Mouse (Mus musculus) cerebellum, adult 11-12 months (tissue): Measurements from ENCODE around the gene Adcy3.
"Not testable (repeated sequence)": the region's sequence is repeated elsewhere in the genome, so short reads cannot be mapped to it uniquely, and the experiment has no call there.

Experiments used
- DNase-seq: peaks from one replicate; pipeline ENCODE4 v3.0.0; 2022

The Adcy3 gene

DNA sequence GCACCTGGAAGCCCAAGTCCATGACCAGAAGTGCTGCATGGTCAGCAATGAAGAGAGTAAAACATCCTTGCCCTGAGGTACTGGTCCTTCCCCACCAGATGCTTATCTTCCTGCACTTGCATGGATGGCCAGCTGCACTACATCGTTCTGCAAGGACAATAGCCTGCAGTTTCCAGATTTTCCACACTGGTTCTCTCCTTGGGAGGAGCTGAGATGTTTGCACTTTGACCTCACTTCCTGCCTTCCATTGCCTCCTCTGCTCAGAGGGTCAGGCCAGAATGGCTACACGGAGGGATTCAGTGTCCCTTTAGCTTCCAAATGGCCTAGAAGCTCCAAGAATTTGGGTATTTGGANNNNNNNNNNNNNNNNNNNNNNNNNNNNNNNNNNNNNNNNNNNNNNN, 51.7 kb downstream of the Adcy3 start:
- DNase-seq, result no peak

DNA sequence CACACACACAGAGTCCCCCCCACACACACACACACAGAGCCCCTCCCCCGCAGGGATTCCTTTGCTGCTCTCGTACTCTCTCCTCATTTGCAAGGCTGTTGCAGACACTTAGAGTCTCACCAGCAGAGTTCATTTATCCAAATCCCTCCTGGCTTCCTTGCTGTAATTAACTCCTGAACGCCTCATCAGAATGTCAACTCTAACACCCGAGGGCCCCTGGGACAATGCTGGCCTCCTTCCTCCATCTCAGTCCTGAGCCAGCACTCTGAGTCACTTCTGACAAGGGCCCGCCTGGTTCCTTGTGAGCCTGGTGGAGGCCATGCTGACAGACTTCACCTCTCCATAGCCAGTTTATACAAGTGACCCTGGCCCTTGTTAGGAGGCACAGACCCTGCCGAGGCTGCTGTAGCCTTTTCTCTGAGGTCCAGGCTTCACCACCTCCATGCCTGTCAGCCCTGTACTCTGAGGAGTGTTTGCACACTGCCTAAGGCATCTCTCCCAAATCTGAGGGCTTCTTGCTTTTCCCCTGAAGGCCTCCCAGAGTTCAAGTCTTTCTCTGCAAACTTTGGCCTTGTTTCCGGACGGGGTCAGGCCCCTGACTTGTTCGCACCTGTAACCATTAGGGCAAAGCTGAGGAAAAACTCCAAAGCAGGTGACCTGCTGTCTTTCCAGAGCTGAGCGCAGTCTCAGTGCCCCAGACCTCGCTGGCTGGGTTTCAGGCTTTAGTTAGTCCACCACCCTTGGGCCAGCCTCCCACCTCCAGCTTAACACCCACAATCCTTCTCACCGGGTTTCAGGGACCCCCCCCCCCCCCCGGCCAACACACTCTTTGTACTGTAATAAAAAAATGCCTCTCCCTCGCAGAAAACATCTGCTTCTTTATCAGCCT, 55.5 kb downstream of the Adcy3 start:
- DNase-seq, result peak; percentile 60

DNA sequence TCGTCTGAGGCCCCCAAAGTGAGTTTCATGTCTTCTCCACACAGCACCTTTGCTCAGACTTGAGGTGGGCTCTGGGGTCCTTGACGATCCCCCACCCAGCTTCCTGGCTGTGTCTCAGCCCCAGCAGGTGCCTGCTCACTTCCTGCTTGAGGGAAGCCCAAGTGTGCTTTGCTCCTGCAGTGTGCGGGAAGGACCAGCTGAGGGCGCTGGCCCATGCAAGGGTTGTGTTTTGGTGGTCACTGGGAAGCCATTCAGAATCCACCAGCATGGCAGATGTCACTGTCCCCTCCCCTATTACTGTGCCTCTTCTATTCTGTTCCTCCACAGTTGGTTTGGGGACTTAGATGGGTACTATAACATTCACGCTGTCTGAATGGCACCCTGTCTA, 56.2 kb downstream of the Adcy3 start:
- DNase-seq, result no peak

DNA sequence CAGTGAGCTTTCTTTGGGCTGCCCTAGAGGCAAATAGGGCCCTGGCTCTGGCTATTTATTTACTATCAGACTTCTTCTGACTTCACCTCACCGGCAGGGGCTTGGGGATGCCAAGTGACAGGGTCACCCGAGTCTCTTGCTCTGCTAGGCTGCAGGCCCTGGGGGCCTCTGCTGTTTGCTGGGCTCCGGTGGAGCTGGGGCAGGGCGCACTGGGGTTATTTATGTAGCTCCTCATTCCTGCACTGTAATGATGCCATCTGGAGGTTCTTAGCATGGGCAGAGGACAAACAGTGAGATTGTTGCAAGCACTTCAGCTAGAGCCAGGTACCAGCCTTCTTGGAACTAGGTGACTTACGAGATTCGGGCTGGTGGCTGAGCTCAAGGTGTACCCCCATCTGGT, 59.6 kb downstream of the Adcy3 start:
- peak; percentile 66 for DNase-seq

DNA sequence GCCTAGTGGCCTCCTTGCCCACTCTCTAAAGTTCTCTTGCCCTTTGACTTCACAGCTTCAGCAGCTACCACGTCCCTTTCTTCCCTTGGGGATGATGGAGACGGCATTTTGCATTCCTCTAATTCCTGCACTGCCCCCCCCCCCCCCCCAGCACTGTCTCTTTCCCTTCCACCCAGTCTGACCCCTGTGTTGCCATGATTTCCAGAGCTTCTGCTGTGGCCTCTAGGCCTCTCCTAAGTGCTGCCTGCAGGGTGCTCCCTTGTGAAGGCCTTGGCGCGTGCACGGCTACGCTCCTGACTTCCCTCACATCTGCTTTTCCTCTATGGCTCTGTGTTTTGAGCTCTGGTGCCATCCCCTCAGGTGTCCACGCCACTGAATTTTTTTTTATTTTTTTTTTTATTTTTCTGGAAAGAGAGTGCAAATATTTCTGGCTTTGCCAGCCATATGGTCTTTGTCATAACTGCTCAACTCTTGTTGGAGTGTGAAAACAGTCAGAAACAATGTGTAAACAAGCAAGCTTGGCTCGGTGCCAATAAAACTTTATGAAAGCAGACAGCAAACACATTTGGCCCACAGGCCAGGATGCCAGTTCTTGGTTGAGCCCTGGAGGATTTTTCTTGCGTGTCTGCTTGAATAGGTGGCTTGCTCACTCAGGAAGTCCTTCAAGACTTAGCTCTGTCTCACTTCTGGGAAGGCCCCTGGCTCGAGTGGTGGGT, 60.3 kb downstream of the Adcy3 start:
- no peak for DNase-seq

DNA sequence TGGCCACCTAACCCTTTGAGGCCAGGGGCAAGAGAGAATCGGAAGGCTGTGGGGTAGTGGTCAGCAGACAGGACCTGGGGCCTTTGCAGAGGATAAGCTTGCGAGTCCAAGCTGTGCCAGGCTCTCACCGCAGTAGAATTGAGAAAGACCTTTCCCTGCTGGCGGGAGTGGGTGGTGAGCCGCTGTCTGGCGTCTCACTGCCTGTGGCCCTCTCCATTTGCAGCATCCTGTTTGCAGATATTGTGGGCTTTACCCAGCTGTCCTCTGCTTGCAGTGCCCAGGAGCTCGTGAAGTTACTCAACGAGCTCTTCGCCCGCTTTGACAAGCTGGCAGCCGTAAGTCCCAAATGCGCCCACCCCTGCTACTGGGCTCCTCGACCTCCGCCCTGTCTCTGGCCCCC, 61.7 kb downstream of the Adcy3 start:
- DNase-seq, result no peak

DNA sequence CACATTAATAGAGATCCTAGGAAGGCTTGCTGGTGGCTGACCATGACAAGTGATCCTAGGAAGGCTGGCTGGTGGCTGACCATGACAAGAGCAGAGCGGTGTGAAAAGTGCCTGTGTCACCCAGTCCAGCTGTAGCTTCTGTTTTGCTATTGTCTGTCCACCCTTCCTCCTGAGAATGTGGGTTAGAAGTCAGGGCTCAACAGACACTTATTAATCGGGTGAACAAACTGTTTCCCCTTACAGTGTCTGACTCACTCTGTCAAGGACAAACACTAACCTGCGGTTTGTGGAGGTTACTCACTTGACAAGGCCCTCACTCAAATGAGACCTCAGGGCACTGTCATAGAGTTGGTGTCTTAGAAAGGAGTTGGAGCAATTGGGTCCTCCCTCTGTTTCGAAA, 65.8 kb downstream of the Adcy3 start:
- no peak for DNase-seq

DNA sequence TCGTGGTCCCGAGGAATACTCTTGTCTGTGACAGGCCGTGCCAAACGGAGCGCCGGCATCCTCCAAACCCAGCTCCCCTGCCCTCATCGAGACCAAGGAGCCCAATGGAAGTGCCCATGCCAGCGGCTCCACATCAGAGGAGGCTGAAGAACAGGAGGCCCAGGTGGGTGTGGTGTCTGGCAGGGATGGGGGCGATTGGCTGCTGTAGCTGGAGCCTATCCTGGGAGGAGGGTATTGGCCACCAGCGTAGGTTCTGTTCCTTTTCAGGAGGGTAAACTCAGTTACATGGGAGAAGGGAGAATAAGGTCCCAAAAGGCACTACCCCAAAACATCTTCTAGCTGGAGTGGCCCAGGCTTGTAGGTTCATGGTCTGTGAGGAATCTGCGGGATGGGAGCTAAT, 66.4 kb downstream of the Adcy3 start:
- peak; percentile 2 for DNase-seq

DNA sequence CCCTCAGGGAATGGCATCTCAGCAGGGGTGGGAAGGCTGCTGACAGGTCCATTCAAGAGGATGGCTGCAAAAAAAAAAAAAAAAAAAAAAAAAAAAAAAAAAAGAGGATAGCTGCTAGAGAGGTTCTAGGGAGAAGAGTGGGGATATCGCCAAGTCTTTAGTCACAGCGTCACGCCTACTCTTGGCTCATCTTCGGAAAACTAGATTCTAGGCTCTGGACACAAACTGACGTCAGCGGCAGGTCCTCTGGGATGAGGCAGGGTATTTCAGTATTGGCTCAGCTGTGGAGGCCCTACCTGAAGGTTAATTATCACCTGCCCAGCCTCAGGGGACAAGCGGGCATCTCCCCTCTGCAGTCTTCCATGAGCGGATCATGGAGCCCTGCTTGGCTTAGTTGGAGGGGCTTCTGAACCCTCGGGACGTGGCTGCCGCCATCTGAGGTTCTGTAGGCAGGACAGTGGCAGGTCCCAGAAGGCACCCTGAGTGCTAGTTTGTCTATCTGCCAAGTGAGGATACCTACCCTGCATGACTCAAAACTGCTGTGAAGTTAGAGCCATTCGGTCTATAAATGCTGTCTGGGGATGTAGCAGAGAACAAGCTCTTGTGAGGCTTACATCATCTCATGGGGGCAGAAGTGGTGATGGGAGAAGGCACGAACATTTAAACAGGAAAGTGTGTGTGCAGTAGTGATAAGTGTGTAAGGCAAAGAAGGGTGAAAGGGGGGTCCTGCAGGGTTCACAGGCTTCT, 68.7 kb downstream of the Adcy3 start:
- DNase-seq, result no peak

DNA sequence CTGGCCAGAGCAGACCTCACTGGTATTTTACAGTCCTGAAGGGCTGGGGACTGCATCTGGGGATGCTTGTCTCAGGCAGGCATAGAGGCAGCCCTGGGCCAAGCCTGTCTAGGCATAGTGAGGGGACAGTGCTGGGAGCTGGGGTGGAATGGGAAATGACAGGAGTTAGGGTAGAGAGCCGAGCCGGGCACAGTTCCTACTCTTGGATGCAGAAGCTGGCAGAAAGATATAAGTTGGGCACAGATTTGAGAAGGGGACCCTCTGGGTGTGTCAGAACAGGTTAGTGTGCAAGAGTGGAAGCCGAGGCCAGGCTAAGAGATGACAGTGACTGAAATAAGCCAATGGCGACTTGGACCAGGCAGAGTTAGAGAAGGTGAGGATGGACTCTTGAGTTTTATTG, 69.3 kb downstream of the Adcy3 start:
- no peak for DNase-seq

DNA sequence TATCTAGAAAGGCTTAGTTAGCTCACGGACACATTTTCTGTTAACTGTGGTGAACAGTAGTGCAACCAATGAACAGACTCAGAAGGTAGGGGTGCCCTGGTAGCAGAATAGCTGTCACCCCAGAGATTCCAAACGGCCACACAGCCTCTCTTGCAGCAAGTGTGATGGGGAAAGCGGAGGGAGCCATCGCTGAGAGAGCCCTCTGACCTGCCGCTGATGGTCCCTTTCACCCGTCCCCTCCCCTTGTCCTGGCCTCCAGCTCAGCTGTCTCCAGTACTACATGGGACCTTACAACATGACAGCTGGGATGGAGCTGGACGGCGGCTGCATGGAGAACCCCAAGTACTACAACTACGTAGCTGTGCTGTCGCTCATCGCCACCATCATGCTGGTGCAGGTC, 73.2 kb downstream of the Adcy3 start:
- no peak for DNase-seq

DNA sequence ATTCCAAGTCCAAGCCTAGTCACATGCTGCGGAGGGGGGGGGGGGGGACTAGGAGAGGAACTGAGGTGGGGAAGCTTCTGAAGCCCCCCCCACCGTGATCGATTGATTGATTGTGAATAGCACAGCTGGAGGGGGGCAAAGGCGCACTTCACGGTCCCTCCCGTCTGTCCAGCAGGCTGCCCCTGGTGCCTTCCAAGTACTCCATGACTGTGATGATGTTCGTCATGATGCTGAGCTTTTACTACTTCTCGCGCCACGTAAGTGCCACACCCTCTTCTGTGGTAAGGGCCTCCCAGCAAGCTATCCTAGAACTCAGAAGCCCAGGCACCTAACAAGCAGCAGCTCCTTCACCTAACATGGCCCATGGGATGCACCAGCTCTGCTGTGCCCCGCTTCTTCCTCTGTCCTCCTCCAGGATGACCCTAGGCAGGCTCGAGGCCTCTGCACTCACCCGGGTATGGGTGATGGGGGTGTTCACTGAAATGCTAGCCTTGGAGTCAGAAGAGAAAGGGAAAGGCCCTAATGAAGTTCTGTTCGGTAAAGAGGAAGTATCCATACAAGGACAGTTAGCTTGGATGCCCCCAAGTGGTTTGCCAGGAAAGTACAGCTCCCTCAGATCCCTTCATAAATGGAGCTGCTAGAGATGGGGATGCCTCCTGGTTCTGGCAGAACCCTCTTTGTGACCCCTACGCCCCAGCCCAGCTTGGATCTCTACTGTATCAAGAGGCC, 75.7 kb downstream of the Adcy3 start:
- DNase-seq, result peak; percentile 47

DNA sequence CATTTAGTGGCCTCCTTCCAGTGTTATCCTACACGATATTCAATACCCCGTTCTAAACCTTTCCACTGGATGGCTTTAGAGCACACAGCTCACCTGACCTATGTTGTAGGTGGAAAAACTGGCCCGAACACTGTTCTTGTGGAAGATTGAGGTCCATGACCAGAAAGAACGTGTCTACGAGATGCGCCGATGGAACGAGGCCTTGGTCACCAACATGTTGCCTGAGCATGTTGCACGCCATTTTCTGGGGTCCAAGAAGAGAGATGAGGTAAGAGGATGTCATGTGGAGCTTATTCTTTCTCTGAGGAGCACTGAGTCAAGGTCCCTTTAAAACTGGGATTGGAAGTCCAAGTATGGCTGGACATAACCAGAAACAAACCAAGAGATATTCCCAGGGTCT, 76.3 kb downstream of the Adcy3 start:
- no peak for DNase-seq

DNA sequence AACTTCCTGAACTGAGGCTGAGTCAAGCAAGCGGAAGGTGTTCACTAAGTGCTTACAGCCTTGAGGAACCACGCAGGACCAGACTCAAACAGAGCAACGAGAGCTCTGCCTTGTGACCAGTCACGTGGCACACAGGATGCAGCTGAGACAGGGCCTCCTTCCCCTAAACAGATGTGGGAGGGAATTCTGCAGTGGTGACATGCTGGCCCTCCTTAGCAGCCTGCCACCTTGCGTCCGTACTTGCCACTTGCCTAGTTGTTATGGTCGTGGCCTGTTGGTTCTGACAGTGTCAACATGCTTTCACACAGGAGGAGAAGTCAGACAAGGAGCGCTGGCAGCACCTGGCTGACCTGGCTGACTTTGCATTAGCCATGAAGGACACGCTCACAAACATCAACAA, 78.3 kb downstream of the Adcy3 start:
- no peak for DNase-seq

DNA sequence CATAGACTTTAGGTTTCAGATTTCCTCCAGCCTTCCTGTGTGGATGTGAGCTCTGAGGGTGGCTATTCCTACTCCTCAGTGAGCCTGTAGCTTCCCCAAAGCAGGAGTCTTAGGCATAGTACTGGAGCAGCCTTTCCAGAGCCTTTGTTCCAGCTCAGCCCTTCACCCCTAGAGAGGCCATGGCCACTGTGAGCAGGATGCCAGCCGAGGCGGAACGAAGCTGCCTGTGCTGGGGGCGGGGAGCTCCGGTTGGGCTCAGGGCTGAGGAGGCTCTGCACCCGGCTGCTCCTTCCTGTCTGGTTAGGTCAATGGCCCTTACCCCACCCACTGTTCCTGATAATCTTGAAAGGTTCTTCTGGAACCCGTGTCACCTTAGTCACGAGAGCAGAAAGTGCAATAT, 80.0 kb downstream of the Adcy3 start:
- DNase-seq, result peak; percentile 7

DNA sequence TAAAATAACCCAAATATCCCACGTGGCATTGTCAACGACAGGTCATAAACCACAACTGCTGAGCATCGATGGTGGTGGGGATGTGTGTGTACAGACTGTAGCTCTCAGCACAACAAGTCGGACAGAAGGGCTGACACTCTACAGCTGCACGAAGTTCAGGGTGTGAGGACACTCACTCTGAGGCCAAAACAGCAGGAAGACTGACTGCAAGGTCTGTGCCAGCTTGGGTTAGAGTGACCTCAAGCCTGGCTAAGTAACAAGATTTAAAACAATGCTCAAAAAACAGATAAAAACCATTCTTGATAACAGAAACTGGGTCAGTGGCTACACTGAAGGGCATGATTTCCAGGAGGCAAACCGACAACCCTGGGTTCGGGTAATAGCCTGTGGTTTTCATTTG, 97.3 kb downstream of the Adcy3 start:
- no peak for DNase-seq

DNA sequence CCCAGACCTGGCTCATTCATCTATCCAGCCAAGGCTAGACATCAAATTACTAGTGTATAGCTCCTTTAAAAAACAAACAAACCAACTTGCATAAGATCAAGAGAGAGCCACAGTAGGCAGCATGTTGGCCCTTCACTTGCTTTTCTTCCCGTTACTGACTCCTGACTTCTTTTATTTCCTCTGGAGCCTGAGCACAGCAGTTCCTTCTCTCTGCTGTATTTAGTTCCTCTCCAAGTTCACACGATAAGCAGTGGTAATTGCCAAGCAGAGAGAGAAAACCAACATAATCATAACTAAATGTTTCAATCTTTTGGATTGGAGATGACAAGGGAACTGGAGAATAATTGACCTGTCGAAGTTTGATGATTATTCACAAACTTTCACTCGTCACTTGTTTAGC, 99.9 kb downstream of the Adcy3 start:
- DNase-seq, result no peak

DNA sequence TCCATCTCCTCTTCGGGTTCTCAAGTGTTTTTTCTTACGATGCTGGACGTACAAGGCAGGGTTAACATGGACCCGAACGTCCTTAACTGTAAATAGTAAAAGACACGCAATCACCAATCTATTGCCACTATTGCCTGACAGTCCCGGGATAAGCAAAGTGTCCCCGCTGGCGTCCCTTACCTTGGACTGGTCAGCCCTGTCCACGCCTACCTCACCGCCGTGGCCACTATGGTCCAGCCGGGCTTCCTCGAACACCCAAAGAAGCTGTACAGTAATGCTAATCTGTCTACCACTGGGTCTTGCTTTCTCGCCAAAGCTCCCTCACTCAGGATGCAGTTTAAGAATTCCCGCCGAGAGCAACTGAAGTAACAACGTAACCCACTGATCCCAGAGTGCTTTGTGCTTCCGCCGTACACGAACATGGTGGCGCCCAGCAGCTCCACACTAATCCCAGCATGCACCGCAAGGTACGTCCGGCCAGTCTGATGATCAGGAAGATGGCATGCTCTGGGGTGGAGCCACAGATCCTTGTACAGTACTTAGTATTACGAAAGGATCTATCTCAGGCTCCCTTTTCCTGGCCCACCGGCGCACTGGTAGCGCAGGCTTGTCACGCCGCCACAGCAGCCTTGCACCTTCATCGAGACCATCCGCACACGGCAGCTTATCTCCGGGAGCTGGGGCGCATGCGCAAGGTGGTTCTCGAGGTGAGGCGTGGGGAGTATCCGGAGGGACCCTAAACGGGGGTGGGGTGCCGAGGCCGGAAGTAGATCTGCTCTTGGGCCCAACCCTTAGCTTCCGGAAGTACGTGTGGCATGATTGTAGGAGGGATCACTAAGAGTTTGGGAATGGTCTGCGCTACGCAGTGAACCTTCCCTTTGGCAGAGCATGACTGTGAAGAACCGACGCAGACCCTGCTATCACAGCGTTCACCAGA, 100.9 kb downstream of the Adcy3 start, which contains the start of the genes Ptrhd1 and Cenpo:
Gene Ptrhd1 (plus strand): TSS at position 456 of the 937 bp plus-strand sequence.
Gene Cenpo (minus strand): TSS at position 723 of the 937 bp plus-strand sequence.
- DNase-seq, result peak; percentile 97

DNA sequence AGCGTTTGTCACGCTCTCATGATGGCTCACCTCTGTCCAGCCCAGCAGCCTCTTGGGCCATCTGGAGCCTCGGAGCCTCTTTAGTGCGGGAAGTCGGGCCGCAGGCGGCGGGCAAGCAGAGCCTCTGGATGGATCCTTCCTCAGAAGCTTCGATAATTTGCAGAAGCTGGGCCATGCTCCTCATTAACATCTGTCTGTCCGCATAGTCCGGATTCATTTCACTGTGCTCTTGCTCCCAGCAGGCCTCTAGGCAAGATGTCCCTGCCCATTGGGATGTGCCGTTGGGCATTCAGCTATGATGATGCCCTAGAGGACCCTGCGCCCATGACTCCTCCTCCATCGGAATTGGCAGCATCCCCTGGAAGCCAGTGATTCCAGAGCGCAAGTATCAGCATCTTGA, 104.6 kb downstream of the Adcy3 start:
- no peak for DNase-seq

DNA sequence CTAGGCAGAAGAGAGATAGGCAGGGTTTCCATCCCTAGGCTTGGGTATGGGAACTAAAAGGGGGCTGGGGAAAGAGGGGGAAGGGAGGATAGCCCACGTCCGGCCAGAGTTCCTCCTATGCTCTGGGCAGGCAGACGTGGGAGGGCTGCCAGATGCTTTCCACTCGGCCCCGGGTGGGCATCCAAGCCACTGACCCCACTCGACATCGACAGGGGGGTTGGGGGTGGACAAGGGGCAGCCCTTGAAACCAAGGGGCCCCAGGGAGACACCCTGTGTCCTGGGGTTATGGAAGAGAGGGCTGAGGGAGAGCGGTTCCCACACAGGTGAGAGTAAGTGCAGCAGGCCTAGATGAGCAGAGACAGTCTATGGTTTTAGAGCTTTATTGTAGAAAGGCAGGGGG, 107.4 kb downstream of the Adcy3 start:
- not testable (repeated sequence) for DNase-seq

DNA sequence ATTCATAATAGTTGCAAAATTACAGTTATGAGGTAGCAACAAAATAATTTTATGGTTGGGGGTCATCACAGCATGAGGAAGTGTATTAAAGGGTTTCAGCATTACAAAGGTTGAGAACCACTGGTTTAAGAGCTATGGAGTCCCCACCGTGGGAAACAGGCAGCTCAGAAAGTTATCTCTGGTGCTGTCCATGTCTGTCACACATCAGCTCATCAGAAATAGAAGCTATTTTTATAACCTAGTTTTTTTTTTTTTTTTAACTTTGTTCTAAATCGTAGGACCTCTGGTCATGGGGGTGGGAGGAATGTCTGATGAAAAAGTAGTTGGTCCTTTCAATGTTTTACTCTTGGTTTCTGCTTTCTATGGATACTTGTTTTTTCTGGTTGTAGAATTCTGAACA, 110.9 kb downstream of the Adcy3 start:
- no peak for DNase-seq

DNA sequence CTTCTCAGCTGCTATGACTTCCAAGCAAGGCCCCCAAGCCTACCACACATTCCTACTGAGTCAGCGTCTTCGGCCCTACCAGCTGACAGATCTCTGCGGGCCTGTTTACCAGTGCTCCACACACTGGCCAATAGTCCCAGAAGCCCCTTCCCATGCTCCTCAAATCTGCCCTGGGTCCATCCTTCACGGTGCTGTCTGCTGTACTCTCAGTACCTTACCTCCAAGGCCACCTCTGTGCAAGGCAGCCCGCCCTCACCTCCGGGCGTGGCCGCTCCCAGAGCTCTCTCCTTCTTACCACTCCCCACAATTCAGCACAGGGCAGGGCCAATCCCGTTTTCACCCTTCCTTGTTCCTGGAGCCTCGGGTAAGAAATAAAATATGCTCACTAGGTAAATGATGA, 112.8 kb downstream of the Adcy3 start:
- no peak for DNase-seq
